ENCODE assay signal across 8 mouse cellular contexts in genomic region chr15:102517631-102517975, GRCm38 (mm10). TPM values are rescaled to one million over a fixed set of nuclear protein-coding genes. Genes with fewer than 3 reads are reported as not detected.
DNase-seq lines count a peak whose midpoint lies in the region; ATAC-seq and TF ChIP-seq lines count a peak whose summit lies in the region.

No protein-coding gene starts in this region.

- H3K9ac ChIP-seq in kidney, postnatal 0 days (ENCODE audit: low read depth, low read length) = peak overlapping the region; percentile 58; the same call in 1 of the 2 replicates
- peak overlapping the region; percentile 79 for H3K9ac ChIP-seq in hindbrain, postnatal 0 days (replicated peaks; ENCODE audit: low read length)
- peak overlapping the region; percentile 86 for H3K9ac ChIP-seq in midbrain, postnatal 0 days (replicated peaks; ENCODE audit: low read length, poor library complexity, severe bottlenecking)

- H3K27ac ChIP-seq in kidney, postnatal 0 days = peak overlapping the region; percentile 79
- peak overlapping the region; percentile 99 for H3K27ac ChIP-seq in embryonic facial prominence, embryonic 10.5 days (replicated peaks)
- H3K27ac ChIP-seq in hindbrain, postnatal 0 days = peak overlapping the region; percentile 99
- H3K27ac ChIP-seq in midbrain, postnatal 0 days (ENCODE audit: low read depth, low read length) = peak overlapping the region; percentile 99

- no peaks in the 10 kb centered on the region for H3K27me3 ChIP-seq in kidney, postnatal 0 days (ENCODE audit: insufficient read depth, low read length)
- no peaks in the 10 kb centered on the region for H3K27me3 ChIP-seq in embryonic facial prominence, embryonic 10.5 days (replicated peaks; ENCODE audit: low read depth, poor library complexity, severe bottlenecking)
- H3K27me3 ChIP-seq in hindbrain, postnatal 0 days (ENCODE audit: insufficient read depth, low read length) = no peaks in the 10 kb centered on the region
- no peaks in the 10 kb centered on the region for H3K27me3 ChIP-seq in midbrain, postnatal 0 days (ENCODE audit: insufficient read depth, low read length)

- 0% methylated on average over 10 of the region's 10 CpGs for WGBS in kidney, postnatal 0 days
- under 1% methylated on average over 10 of the region's 10 CpGs for WGBS in embryonic facial prominence, embryonic 10.5 days
- under 1% methylated on average over 10 of the region's 10 CpGs for WGBS in hindbrain, postnatal 0 days
- under 1% methylated on average over 10 of the region's 10 CpGs for WGBS in midbrain, postnatal 0 days

- no peak; the same call in 1 of the 2 replicates for ATAC-seq in kidney, postnatal 0 days (replicated peaks; ENCODE audit: low FRiP score, low read depth)
- ATAC-seq in hindbrain, postnatal 0 days = no peak
- no peak for ATAC-seq in midbrain, postnatal 0 days (ENCODE audit: low FRiP score)

- no peak for TF ChIP-seq CTCF in kidney, postnatal 0 days (IDR thresholded peaks at IDR 0.05; ENCODE audit: low read depth)
- TF ChIP-seq CTCF in hindbrain, postnatal 0 days (IDR thresholded peaks at IDR 0.05; ENCODE audit: low read depth) = no peak
- TF ChIP-seq CTCF in midbrain, postnatal 0 days (IDR thresholded peaks at IDR 0.05) = no peak

- no peaks in the 10 kb centered on the region for H3K9me3 ChIP-seq in kidney, postnatal 0 days (replicated peaks; ENCODE audit: low read length)
- no peaks in the 10 kb centered on the region for H3K9me3 ChIP-seq in embryonic facial prominence, embryonic 10.5 days
- H3K9me3 ChIP-seq in hindbrain, postnatal 0 days (ENCODE audit: low read length) = no peaks in the 10 kb centered on the region
- no peaks in the 10 kb centered on the region for H3K9me3 ChIP-seq in midbrain, postnatal 0 days (ENCODE audit: low read length)

- H3K4me2 ChIP-seq in kidney, postnatal 0 days (ENCODE audit: low read length) = peak overlapping the region; percentile 84
- peak overlapping the region; percentile 95 for H3K4me2 ChIP-seq in hindbrain, postnatal 0 days (ENCODE audit: low read depth, low read length)
- H3K4me2 ChIP-seq in midbrain, postnatal 0 days (ENCODE audit: low read depth, low read length, poor library complexity, severe bottlenecking) = peak overlapping the region; percentile 80

- DNase-seq in kidney, postnatal 0 days (ENCODE audit: low spot score) = no peak
- no peak for DNase-seq in kidney, postnatal 10 days
- DNase-seq in embryonic facial prominence, embryonic 10.5 days (ENCODE audit: low spot score) = no peak
- DNase-seq in hindbrain, postnatal 0 days (ENCODE audit: low spot score) = no peak
- DNase-seq in midbrain, postnatal 0 days (ENCODE audit: low spot score) = no peak
- no peak for DNase-seq in urinary bladder, postnatal 25 days (ENCODE audit: low spot score)
- DNase-seq in urinary bladder, adult 18-20 months (ENCODE audit: low spot score in 2 of 2) = no peak
- DNase-seq in kidney, postnatal 4 days = no peak

- peaks cover 18% of the 10 kb centered on the region for H3K4me1 ChIP-seq in kidney, postnatal 0 days (replicated peaks; ENCODE audit: insufficient read depth, low read length)
- H3K4me1 ChIP-seq in embryonic facial prominence, embryonic 10.5 days = peaks cover 48% of the 10 kb centered on the region
- peaks cover 16% of the 10 kb centered on the region for H3K4me1 ChIP-seq in hindbrain, postnatal 0 days (ENCODE audit: insufficient read depth, low read length)
- peaks cover 18% of the 10 kb centered on the region for H3K4me1 ChIP-seq in midbrain, postnatal 0 days (ENCODE audit: insufficient read depth, low read length)

- H3K4me3 ChIP-seq in kidney, postnatal 0 days (replicated peaks; ENCODE audit: low read depth, low read length) = peak overlapping the region; percentile 67
- H3K4me3 ChIP-seq in embryonic facial prominence, embryonic 10.5 days = peak overlapping the region; percentile 84
- peak overlapping the region; percentile 76 for H3K4me3 ChIP-seq in hindbrain, postnatal 0 days (ENCODE audit: low read length)
- H3K4me3 ChIP-seq in midbrain, postnatal 0 days (ENCODE audit: low read depth, low read length) = peak overlapping the region; percentile 66

- peaks cover 4% of the 10 kb centered on the region; the same call in 1 of the 2 replicates for H3K36me3 ChIP-seq in kidney, postnatal 0 days (ENCODE audit: insufficient read depth, low read length)
- peaks cover 28% of the 10 kb centered on the region for H3K36me3 ChIP-seq in embryonic facial prominence, embryonic 10.5 days (replicated peaks)
- peaks cover 5% of the 10 kb centered on the region for H3K36me3 ChIP-seq in hindbrain, postnatal 0 days (ENCODE audit: insufficient read depth, low read length)
- peaks cover 12% of the 10 kb centered on the region; the same call in 1 of the 2 replicates for H3K36me3 ChIP-seq in midbrain, postnatal 0 days (ENCODE audit: insufficient read depth, low read length)

RNA-seq across cellular contexts. Expression of gene Tarbp2, which starts 0.4 kb away (rescaled TPM):
- polyA plus RNA-seq in kidney, postnatal 0 days (2015; fragmentation: Nextera tagmentation; extraction: Ambion mirVana) = 57.2 and 59.2 TPM in 2 replicates
- 140 and 143 TPM in 2 replicates for polyA plus RNA-seq in embryonic facial prominence, embryonic 10.5 days (2016; fragmentation: Nextera tagmentation; extraction: Ambion mirVana)
- total RNA-seq in hindbrain, postnatal 0 days (2014; rRNA removed) = 69.9 and 91.1 TPM in 2 replicates
- polyA plus RNA-seq in hindbrain, postnatal 0 days (2015; fragmentation: Nextera tagmentation; extraction: Ambion mirVana) = 97.2 and 99.5 TPM in 2 replicates
- 78.4 and 96.9 TPM in 2 replicates for total RNA-seq in midbrain, postnatal 0 days (2014; rRNA removed)
- polyA plus RNA-seq in midbrain, postnatal 0 days (2015; fragmentation: Nextera tagmentation; extraction: Ambion mirVana) = 107 and 116 TPM in 2 replicates

RNA-seq across cellular contexts. Expression of gene Map3k12, which starts 0.7 kb away (rescaled TPM):
- polyA plus RNA-seq in kidney, postnatal 0 days (2015; fragmentation: Nextera tagmentation; extraction: Ambion mirVana) = 7.8 and 8.1 TPM in 2 replicates
- 29.1 and 32.3 TPM in 2 replicates for polyA plus RNA-seq in embryonic facial prominence, embryonic 10.5 days (2016; fragmentation: Nextera tagmentation; extraction: Ambion mirVana)
- total RNA-seq in hindbrain, postnatal 0 days (2014; rRNA removed) = 68.2 and 86.1 TPM in 2 replicates
- 41.2 and 42.0 TPM in 2 replicates for polyA plus RNA-seq in hindbrain, postnatal 0 days (2015; fragmentation: Nextera tagmentation; extraction: Ambion mirVana)
- 73.3 and 82.1 TPM in 2 replicates for total RNA-seq in midbrain, postnatal 0 days (2014; rRNA removed)
- polyA plus RNA-seq in midbrain, postnatal 0 days (2015; fragmentation: Nextera tagmentation; extraction: Ambion mirVana) = 49.7 and 50.1 TPM in 2 replicates

RNA-seq across cellular contexts. Expression of gene Npff, which starts 7.1 kb away (rescaled TPM):
- 1.6 TPM in 2 replicates for polyA plus RNA-seq in kidney, postnatal 0 days (2015; fragmentation: Nextera tagmentation; extraction: Ambion mirVana)
- polyA plus RNA-seq in embryonic facial prominence, embryonic 10.5 days (2016; fragmentation: Nextera tagmentation; extraction: Ambion mirVana) = 1.8 and 2.8 TPM in 2 replicates
- 4.6 and 13.9 TPM in 2 replicates for total RNA-seq in hindbrain, postnatal 0 days (2014; rRNA removed)
- 3.1 and 5.4 TPM in 2 replicates for polyA plus RNA-seq in hindbrain, postnatal 0 days (2015; fragmentation: Nextera tagmentation; extraction: Ambion mirVana)
- 2.6 and 2.7 TPM in 2 replicates for total RNA-seq in midbrain, postnatal 0 days (2014; rRNA removed)
- 0.99 and 1.3 TPM in 2 replicates for polyA plus RNA-seq in midbrain, postnatal 0 days (2015; fragmentation: Nextera tagmentation; extraction: Ambion mirVana)

RNA-seq across cellular contexts. Expression of gene Gm10337, which starts 14.1 kb away (rescaled TPM):
- polyA plus RNA-seq in kidney, postnatal 0 days (2015; fragmentation: Nextera tagmentation; extraction: Ambion mirVana) = 1.8 TPM in 1 of 2 replicates, not detected in the other
- 7.6 TPM in 1 of 2 replicates, not detected in the other for polyA plus RNA-seq in embryonic facial prominence, embryonic 10.5 days (2016; fragmentation: Nextera tagmentation; extraction: Ambion mirVana)
- not detected in 2 replicates for total RNA-seq in hindbrain, postnatal 0 days (2014; rRNA removed)
- 2.7 and 7.3 TPM in 2 replicates for polyA plus RNA-seq in hindbrain, postnatal 0 days (2015; fragmentation: Nextera tagmentation; extraction: Ambion mirVana)
- not detected in 2 replicates for total RNA-seq in midbrain, postnatal 0 days (2014; rRNA removed)
- polyA plus RNA-seq in midbrain, postnatal 0 days (2015; fragmentation: Nextera tagmentation; extraction: Ambion mirVana) = 15.9 and 18.2 TPM in 2 replicates

RNA-seq across cellular contexts. Expression of gene Pcbp2, which starts 47.3 kb away (rescaled TPM):
- polyA plus RNA-seq in kidney, postnatal 0 days (2015; fragmentation: Nextera tagmentation; extraction: Ambion mirVana) = 185 and 191 TPM in 2 replicates
- polyA plus RNA-seq in embryonic facial prominence, embryonic 10.5 days (2016; fragmentation: Nextera tagmentation; extraction: Ambion mirVana) = 206 and 217 TPM in 2 replicates
- 151 and 157 TPM in 2 replicates for total RNA-seq in hindbrain, postnatal 0 days (2014; rRNA removed)
- polyA plus RNA-seq in hindbrain, postnatal 0 days (2015; fragmentation: Nextera tagmentation; extraction: Ambion mirVana) = 104 TPM in 2 replicates
- total RNA-seq in midbrain, postnatal 0 days (2014; rRNA removed) = 150 and 181 TPM in 2 replicates
- polyA plus RNA-seq in midbrain, postnatal 0 days (2015; fragmentation: Nextera tagmentation; extraction: Ambion mirVana) = 90.3 and 103 TPM in 2 replicates
